Mouse (Mus musculus): ENCODE measurements around the gene Sept5. TPM values are rescaled to one million over a fixed set of nuclear protein-coding genes. Genes with fewer than 3 reads are reported as not detected.

Gene Sept5
- total RNA-seq, 2 experiments from 2014 or later = 961 to 977 TPM

DNA sequence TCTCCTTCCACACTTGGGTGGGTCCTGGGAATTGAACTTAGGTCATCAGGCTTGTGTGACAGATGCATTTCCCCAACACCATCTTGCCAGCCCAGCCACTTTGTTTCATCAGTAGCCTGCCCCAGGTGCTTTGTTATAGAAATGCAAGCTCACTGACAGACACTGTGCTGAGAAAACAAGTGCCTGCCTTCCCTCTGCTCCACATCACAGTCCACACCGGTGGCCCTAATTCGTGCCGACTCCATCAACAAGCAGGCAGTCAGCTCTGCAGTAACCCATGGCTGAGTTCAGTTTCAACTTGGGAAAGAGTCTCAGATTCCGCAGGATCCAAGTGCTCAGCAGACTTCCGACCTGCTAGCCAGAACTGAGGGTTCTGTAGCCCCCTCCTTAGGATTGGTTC is 6.6 kb upstream of the Sept5 start:
- no peak for DNase-seq (ENCODE audit: low spot score in 2 of 2)
- intact Hi-C loops (cut with DNase I) = no loop called here

- intact Hi-C loops (cut with DNase I) = no loop called here
- DNase-seq (ENCODE audit: low spot score in 2 of 2) = no peak
Measured at GRCm38 (mm10) chr16:18633333-18633732, 3.6 kb upstream of the Sept5 start.

- intact Hi-C loops (cut with DNase I) = no loop called here
- DNase-seq (ENCODE audit: low spot score in 2 of 2) = no peak
Measured at GRCm38 (mm10) chr16:18632816-18633215, 3.1 kb upstream of the Sept5 start.

- intact Hi-C loops (cut with DNase I) = no loop called here
Measured at GRCm38 (mm10) chr16:18632059-18632458, 2.3 kb upstream of the Sept5 start.

DNA sequence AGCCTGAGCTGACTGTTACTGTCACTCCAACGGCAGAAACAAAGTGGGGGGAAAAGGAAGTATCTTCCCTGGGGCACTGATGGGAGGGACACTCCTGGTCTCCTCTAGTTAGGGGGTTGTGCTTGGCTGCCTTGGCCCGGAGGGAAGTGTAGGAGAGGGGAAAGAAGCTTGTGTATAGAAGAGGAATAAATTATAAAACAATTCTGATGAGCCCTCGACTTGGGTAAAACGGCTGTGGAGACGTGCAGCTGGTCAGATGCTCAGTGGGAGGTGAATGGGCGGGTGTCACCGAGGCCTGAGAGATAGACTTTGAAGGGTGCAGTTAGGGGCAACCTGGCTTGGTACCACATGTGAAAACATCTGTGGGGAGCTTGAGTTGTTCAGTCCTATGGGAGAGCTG is 1.4 kb upstream of the Sept5 start:
- DNase-seq (ENCODE audit: low spot score in 2 of 2) = no peak
- intact Hi-C loops (cut with DNase I) = no loop called here

More at GRCm38 (mm10) chr16:18632059-18632458, 2.3 kb upstream of the Sept5 start:
- peak in 1 of 2 experiments; percentile 55 for DNase-seq (ENCODE audit: low spot score in 2 of 2)

- no peak for DNase-seq (ENCODE audit: low spot score in 2 of 2)
- intact Hi-C loops (cut with DNase I) = no loop called here
Measured at GRCm38 (mm10) chr16:18630291-18630690, 537 bp upstream of the Sept5 start.

DNA sequence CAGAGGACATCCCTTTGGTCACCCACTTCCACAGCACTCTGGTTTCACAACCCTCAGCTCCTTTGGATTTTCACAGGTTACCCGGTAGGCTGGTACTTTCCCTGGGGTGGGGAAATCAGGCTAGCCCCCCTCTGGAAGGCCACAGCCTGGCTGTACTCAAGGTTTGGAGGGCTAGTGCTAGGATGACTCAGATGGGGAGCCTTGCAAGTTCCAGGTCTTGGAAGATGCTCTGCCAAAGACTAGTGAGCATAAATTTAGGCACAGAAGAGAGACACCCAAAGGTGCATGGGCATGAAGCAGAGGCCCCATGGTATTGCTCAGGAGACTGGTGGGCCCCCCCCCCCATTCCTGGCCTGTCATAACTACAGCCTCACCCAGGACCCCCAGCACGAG is 810 bp downstream of the Sept5 start:
- DNase-seq (ENCODE audit: low spot score in 2 of 2) = no peak
- intact Hi-C loops (cut with DNase I) = loop anchor here (10.0 kb wide), 1 partner anchor 394 kb away; the partner anchor contains the start of gene Zdhhc8

GRCm38 (mm10) chr16:18628206-18628947 is 1.4 kb downstream of the Sept5 start:
- DNase-seq (ENCODE audit: low spot score in 2 of 2) = peak; percentile 43 to 62
- intact Hi-C loops (cut with DNase I) = loop anchor here (10.0 kb wide), 1 partner anchor 394 kb away; the partner anchor contains the start of gene Zdhhc8

GRCm38 (mm10) chr16:18627163-18627562 is 2.6 kb downstream of the Sept5 start:
- no peak for DNase-seq (ENCODE audit: low spot score in 2 of 2)
- intact Hi-C loops (cut with DNase I) = loop anchor here (2.0 to 10.0 kb wide), 2 partner anchors 172 to 392 kb away; partner anchors contain the start of gene Zdhhc8

GRCm38 (mm10) chr16:18626376-18626878 is 3.3 kb downstream of the Sept5 start, which contains the start of gene Gm49601:
Gene Gm49601 (minus strand): TSS chr16:18626427.
- peak; percentile 90 to 91 for DNase-seq (ENCODE audit: low spot score in 2 of 2)

DNA sequence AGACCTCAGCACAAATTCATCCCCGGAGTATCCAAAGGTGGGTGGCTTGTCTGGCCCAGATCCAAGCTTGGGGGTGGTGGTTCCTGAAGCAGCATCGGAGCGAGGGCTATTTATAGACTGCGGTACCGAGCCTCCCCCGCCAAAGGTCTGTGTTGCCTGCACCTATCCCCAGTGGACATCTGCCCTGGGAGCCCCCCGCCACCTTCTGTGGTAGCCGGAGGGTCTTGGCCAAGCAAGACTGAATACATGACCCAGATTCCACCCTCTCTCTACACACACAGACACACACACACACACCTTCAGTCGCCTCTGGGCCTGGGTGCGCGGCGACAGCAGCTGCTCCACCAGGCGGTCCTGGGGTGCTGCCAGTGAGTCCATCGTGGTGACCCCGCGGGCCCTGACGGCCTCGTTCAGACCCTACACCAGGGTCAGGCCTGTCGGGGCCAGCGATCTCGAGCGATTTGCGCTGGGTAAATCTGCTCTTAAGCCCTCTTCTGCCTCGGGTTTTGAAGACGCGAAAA is 3.9 kb downstream of the Sept5 start:
- intact Hi-C loops (cut with DNase I) = loop anchor here (1.0 to 10.0 kb wide), 3 partner anchors 52 to 391 kb away; partner anchors contain the start of gene Zdhhc8
- DNase-seq (ENCODE audit: low spot score in 2 of 2) = peak; percentile 81 to 89

More at GRCm38 (mm10) chr16:18626376-18626878, 3.3 kb downstream of the Sept5 start, which contains the start of gene Gm49601:
- intact Hi-C loops (cut with DNase I) = loop anchor here (1.0 to 10.0 kb wide), 3 partner anchors 52 to 392 kb away; partner anchors contain the start of gene Zdhhc8

DNA sequence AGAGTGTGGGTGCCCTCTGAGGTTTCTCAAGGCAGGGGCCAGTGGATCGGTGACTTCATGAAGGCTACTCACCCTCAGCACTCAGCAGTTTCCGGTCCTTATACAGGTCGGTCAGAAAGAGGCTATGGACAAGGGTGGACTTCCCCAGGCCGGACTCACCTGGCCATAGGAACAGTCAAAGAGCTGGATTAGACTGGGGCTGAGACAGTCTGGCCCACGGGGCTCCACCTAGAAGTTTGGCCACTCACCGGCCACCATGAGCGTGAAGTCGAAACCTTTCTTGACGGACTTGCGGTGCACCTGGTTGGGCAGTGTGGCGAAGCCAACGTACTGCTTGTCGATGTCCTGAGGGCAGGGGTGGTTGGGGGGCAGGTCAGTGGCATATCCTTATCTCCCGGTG is 4.7 kb downstream of the Sept5 start:
- intact Hi-C loops (cut with DNase I) = loop anchor here (10.0 kb wide), 1 partner anchor 390 kb away; the partner anchor contains the start of gene Zdhhc8
- no peak for DNase-seq (ENCODE audit: low spot score in 2 of 2)

DNA sequence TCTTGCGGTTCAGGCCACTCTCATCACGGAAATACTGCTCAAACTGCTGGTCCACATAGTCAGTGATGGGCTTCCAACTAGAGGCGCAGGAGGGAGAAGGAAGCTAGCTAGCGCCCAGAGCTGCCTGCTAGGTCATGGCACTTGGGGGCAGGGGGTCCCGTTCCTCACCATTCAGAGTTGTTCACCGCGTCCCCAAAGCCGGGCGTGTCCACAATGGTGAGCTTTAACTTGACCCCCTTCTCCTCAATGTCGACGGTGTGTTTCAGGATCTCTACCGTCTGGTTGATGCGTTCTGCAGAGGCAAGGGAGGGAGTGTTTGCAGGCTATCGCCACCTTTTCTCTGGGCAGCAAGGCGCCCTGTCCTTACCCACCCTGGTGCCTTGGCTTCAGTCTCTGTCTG is 5.1 kb downstream of the Sept5 start:
- DNase-seq (ENCODE audit: low spot score in 2 of 2) = no peak
- intact Hi-C loops (cut with DNase I) = loop anchor here (10.0 kb wide), 1 partner anchor 390 kb away; the partner anchor contains the start of gene Zdhhc8

GRCm38 (mm10) chr16:18623751-18624540 is 5.8 kb downstream of the Sept5 start:
- DNase-seq (ENCODE audit: low spot score in 2 of 2) = no peak
- intact Hi-C loops (cut with DNase I) = loop anchor here (10.0 kb wide), 1 partner anchor 389 kb away; the partner anchor contains the start of gene Zdhhc8

- intact Hi-C loops (cut with DNase I) = loop anchor here (10.0 kb wide), 1 partner anchor 388 kb away; the partner anchor contains the start of gene Zdhhc8
- peak in 1 of 2 experiments; percentile 25 for DNase-seq (ENCODE audit: low spot score in 2 of 2)
Measured at GRCm38 (mm10) chr16:18622916-18623750, 6.6 kb downstream of the Sept5 start.

DNA sequence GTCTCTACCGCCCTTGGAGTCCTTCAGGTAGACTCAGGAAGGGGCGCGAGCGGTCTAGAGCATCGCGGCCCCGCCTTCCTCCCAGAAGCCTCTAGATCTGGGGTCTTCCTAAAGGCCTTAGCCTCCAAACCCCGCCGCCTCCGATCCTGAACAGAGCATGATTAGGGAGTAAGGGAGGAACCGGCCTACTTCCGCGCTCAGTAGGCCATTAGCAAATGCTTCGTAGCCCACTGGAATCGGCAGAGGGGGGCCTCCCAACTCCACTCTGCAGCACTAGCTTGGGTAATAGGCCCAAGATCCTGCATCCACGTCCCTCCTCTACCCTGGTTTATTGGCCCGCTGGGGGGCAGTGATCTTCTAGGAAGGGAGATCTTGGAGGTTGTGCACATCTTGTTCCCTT is 7.7 kb downstream of the Sept5 start, which contains the start of gene Gp1bb:
Gene Gp1bb (minus strand): TSS at position 385 of the 400 bp plus-strand sequence.
- DNase-seq (ENCODE audit: low spot score in 2 of 2) = no peak
- intact Hi-C loops (cut with DNase I) = loop anchor here (10.0 kb wide), 1 partner anchor 387 kb away; the partner anchor contains the start of gene Zdhhc8

- intact Hi-C loops (cut with DNase I) = loop anchor here (10.0 kb wide), 1 partner anchor 387 kb away; the partner anchor contains the start of gene Zdhhc8
- DNase-seq (ENCODE audit: low spot score in 2 of 2) = peak; percentile 63 to 65
Measured at GRCm38 (mm10) chr16:18621362-18622001, 8.3 kb downstream of the Sept5 start.
